Mouse (Mus musculus): ENCODE data around the gene Slc34a3.

- TF ChIP-seq ZC3H11A (IDR thresholded peaks at IDR 0.05; ENCODE audit: borderline replicate concordance, low read depth, low read length) (no peak), MAFK (IDR thresholded peaks at IDR 0.05; ENCODE audit: insufficient read depth, low read depth, low read length) (no peak), ZNF384 (IDR thresholded peaks at IDR 0.05; ENCODE audit: low read depth, low read length) (no peak), CHD2 (IDR thresholded peaks at IDR 0.05; ENCODE audit: low read depth, low read length) (no peak)
Measured at GRCm38 (mm10) chr2:25229582-25229981, 4.6 kb downstream of the Slc34a3 start.

All from ES-E14 (cell line).